Mouse (Mus musculus) kidney, embryonic 14.5 days (tissue): ENCODE results near the gene Cd109. TPM values are rescaled to one million over a fixed set of nuclear protein-coding genes. Genes with fewer than 3 reads are reported as not detected.

Experiments used
- polyA plus RNA-seq: library from polyadenylated mRNA; unstranded; fragments of >200 nt; fragmentation: Nextera tagmentation; extraction: Ambion mirVana; gene quantifications from 2 replicates; pipeline ENCODE4 v1.2.1, GENCODE M21; 2014

The Cd109 gene
- polyA plus RNA-seq, 1 experiment from 2014 or later = 7.9 TPM

Other genes starting within 250 kb of the Cd109 start
- not detected in 2 replicates for gene Dppa5a, start 247.4 kb upstream of the Cd109 start, polyA plus RNA-seq
- 2.1 and 2.2 TPM in 2 replicates for gene Ooep, start 236.8 kb upstream of the Cd109 start, polyA plus RNA-seq
- gene Ddx43, start 219.8 kb upstream of the Cd109 start, polyA plus RNA-seq = 0.34 and 0.41 TPM in 2 replicates
- 1.9 and 2.2 TPM in 2 replicates for gene Cgas, start 172.3 kb upstream of the Cd109 start, polyA plus RNA-seq
- gene Mto1, start 167.3 kb upstream of the Cd109 start, polyA plus RNA-seq = 21.5 and 29.3 TPM in 2 replicates
- 0.46 and 0.58 TPM in 2 replicates for gene Gm17324, start 166.8 kb upstream of the Cd109 start, polyA plus RNA-seq
- 5,322 and 6,193 TPM in 2 replicates for gene Eef1a1, start 126.4 kb upstream of the Cd109 start, polyA plus RNA-seq
- gene Slc17a5, start 27.5 kb upstream of the Cd109 start, polyA plus RNA-seq = 9.9 and 16.9 TPM in 2 replicates